Comparison of ENCODE assay signal across 28 mouse cellular contexts in the genomic region with DNA sequence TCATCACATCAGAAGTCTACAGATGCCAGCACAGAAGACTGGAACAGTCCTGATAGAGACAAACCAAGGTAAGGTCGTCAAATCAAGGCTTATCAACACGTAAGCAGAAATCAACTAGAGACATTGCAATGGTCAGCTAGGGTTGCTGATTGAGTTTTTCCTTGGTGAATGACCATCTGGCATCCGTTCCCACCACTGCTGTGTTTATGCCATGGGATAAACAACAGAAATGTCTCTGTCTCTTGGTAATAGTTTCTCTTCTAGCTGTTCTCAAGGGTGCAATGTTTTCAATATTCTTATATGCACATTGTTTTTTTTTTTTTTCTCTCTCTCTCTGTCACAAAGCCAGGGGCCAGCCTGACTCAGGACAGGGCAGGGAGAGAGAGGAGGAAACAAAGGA.
"Had no signal": no experiment of that assay in that cellular context is flagged by ENCODE, and none has a peak within 500 bp of the region (broad histone marks: within the 10 kb centered on the region; RNA-seq: fewer than 3 reads in every experiment).

No protein-coding gene starts in this region.

- H3K9ac ChIP-seq: embryonic facial prominence, embryonic 12.5 days; embryonic facial prominence, embryonic 13.5 days; embryonic facial prominence, embryonic 15.5 days; forebrain, embryonic 12.5 days; forebrain, embryonic 13.5 days; forebrain, embryonic 15.5 days; forebrain, postnatal 0 days had no signal

- ATAC-seq: forebrain, embryonic 13.5 days; forebrain, embryonic 14.5 days; forebrain, embryonic 15.5 days; forebrain, embryonic 16.5 days; forebrain, postnatal 0 days had no signal

- H3K27ac ChIP-seq: embryonic facial prominence, embryonic 10.5 days; embryonic facial prominence, embryonic 12.5 days; embryonic facial prominence, embryonic 13.5 days; embryonic facial prominence, embryonic 15.5 days; forebrain, embryonic 10.5 days; forebrain, embryonic 12.5 days; forebrain, embryonic 13.5 days; forebrain, embryonic 15.5 days; gastrocnemius, adult 2 months had no signal

- H3K4me2 ChIP-seq: embryonic facial prominence, embryonic 12.5 days; embryonic facial prominence, embryonic 13.5 days; embryonic facial prominence, embryonic 15.5 days; forebrain, embryonic 12.5 days; forebrain, embryonic 13.5 days; forebrain, embryonic 15.5 days had no signal

- H3K4me1 ChIP-seq: embryonic facial prominence, embryonic 15.5 days had no signal

- DNase-seq: cerebellum, adult 18-20 months; cerebellum, adult 2 months; cerebellum, adult 8-10 months; cerebellum, adult 9-10 months; cerebellum, adult 9-11 months; cerebellum, postnatal 10 days; cerebellum, postnatal 14 days; cerebellum, postnatal 25 days; cerebellum, postnatal 36 days; embryo, embryonic 11 days; forebrain, postnatal 0 days; gastrocnemius, adult 2 months; gastrocnemius, postnatal 10 days; gastrocnemius, postnatal 14 days; gastrocnemius, postnatal 25 days; gastrocnemius, postnatal 36 days; heart, adult 11 months had no signal

- H3K27me3 ChIP-seq: embryonic facial prominence, embryonic 12.5 days; embryonic facial prominence, embryonic 13.5 days; embryonic facial prominence, embryonic 15.5 days; forebrain, embryonic 12.5 days; forebrain, embryonic 13.5 days; forebrain, embryonic 15.5 days had no signal

- H3K4me3 ChIP-seq: embryonic facial prominence, embryonic 10.5 days; embryonic facial prominence, embryonic 12.5 days; embryonic facial prominence, embryonic 13.5 days; embryonic facial prominence, embryonic 15.5 days; erythroblast, embryonic 14.5 days; forebrain, embryonic 10.5 days; forebrain, embryonic 12.5 days; forebrain, embryonic 13.5 days; forebrain, embryonic 15.5 days; gastrocnemius, adult 2 months had no signal

- H3K36me3 ChIP-seq: embryonic facial prominence, embryonic 10.5 days; embryonic facial prominence, embryonic 12.5 days; embryonic facial prominence, embryonic 13.5 days; embryonic facial prominence, embryonic 15.5 days; forebrain, embryonic 10.5 days; forebrain, embryonic 12.5 days; forebrain, embryonic 15.5 days had no signal

- H3K9me3 ChIP-seq: embryonic facial prominence, embryonic 10.5 days; embryonic facial prominence, embryonic 12.5 days; embryonic facial prominence, embryonic 13.5 days; embryonic facial prominence, embryonic 15.5 days; forebrain, embryonic 10.5 days; forebrain, embryonic 12.5 days; forebrain, embryonic 13.5 days; forebrain, embryonic 15.5 days had no signal
